Mouse (Mus musculus) small intestine, adult 2 months (tissue): ENCODE measurements around the gene Nectin2.

Experiments used
- CTCF ChIP-seq: fragments of 200-500 bp; IDR thresholded peaks from 2 replicates; pipeline ENCODE4 v1.5.1; 2012; ENCODE audit warnings: low read depth, mild to moderate bottlenecking, control low read depth, inconsistent platforms, low read length, moderate library complexity, mixed read lengths; ENCODE audit not compliant: insufficient replicate concordance, insufficient read length; ENCODE audit errors: extremely low read depth
- POLR2A ChIP-seq: fragments of 200-500 bp; IDR thresholded peaks from 2 replicates; pipeline ENCODE4 v1.6.1; 2012; ENCODE audit warnings: low read depth, mild to moderate bottlenecking, control low read depth, inconsistent platforms, low read length, moderate library complexity

DNA sequence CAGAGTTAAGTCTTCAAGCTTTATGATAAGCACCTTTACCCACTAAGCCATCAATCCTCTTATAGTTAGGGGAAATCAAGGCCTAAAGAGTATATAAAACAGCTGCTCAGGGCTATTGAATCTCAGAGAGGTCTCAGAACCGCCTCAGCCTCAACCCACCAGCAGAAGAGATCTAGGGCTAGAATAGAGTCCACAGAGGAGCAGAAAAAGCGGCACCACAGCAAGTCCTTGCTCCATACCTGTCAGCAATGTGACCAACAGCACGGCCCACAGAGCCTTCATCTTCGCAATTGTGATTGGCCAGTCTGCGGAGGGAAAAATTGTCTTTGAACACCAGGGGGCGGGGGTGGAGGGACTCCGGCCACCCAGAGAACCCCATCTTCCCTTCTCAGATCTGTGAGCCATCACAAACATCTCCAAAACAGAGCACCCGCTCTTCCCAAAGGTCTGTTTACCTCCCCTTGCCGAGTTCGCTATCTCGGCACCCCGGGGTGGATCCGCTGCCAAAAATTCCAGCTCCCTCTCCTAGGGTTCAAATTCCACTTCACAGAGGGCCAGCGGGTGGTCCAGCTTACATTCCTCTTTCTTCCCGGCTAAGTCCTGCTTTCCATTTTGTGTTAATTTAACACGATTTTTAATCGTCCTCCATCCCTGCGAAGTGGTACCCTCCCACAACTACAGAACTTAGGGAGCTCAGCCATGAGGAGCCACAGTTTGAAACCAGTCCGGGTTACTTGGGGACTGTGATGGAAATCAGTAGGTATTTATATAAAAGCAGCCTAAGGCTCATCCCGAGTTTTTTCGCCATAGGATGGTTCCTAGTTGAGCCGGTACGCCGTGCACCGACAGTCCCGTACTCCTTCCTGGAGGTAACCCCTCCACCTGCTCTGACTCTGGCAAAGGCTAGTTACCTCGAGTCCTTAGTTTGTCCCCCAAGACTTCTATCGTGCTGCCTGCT lies 52.1 kb downstream of the Nectin2 start:
- TF ChIP-seq CTCF (peak; percentile 19; the same call in 1 of the 2 replicates), POLR2A (no peak)
